Mouse (Mus musculus) retina, postnatal 1 day (tissue): ENCODE results near the gene Rab31.

Experiments
- DNase-seq: peaks from one replicate; pipeline ENCODE4 v3.0.0-alpha.2; 2012

Rab31 gene

GRCm38 (mm10) chr17:65701356-65701755, 71.2 kb downstream of the Rab31 start:
- DNase-seq: no peak

- peak; percentile 53 for DNase-seq
Observed at GRCm38 (mm10) chr17:65700060-65700459, 72.5 kb downstream of the Rab31 start.

GRCm38 (mm10) chr17:65697791-65698463, 74.6 kb downstream of the Rab31 start:
- DNase-seq: no peak

GRCm38 (mm10) chr17:65696939-65697338, 75.6 kb downstream of the Rab31 start:
- DNase-seq: no peak

- DNase-seq: no peak
Observed at GRCm38 (mm10) chr17:65692276-65692675, 80.3 kb downstream of the Rab31 start.

- no peak for DNase-seq
Observed at GRCm38 (mm10) chr17:65683731-65684130, 88.8 kb downstream of the Rab31 start.

- no peak for DNase-seq
Observed at GRCm38 (mm10) chr17:65683316-65683715, 89.2 kb downstream of the Rab31 start.

GRCm38 (mm10) chr17:65682071-65682680, 90.4 kb downstream of the Rab31 start:
- no peak for DNase-seq

GRCm38 (mm10) chr17:65681516-65681915, 91.0 kb downstream of the Rab31 start:
- DNase-seq: no peak

GRCm38 (mm10) chr17:65680801-65681412, 91.6 kb downstream of the Rab31 start:
- DNase-seq: no peak

GRCm38 (mm10) chr17:65679806-65680446, 92.6 kb downstream of the Rab31 start:
- DNase-seq: no peak

- DNase-seq: peak; percentile 45
Observed at GRCm38 (mm10) chr17:65677742-65678141, 94.8 kb downstream of the Rab31 start.

- DNase-seq: no peak
Observed at GRCm38 (mm10) chr17:65676536-65676935, 96.0 kb downstream of the Rab31 start.

- DNase-seq: no peak
Observed at GRCm38 (mm10) chr17:65675985-65676384, 96.6 kb downstream of the Rab31 start.

GRCm38 (mm10) chr17:65674710-65675171, 97.8 kb downstream of the Rab31 start:
- no peak for DNase-seq

GRCm38 (mm10) chr17:65672926-65673325, 99.6 kb downstream of the Rab31 start:
- no peak for DNase-seq

GRCm38 (mm10) chr17:65669061-65669460, 103.5 kb downstream of the Rab31 start:
- no peak for DNase-seq

- no peak for DNase-seq
Observed at GRCm38 (mm10) chr17:65667792-65668191, 104.8 kb downstream of the Rab31 start.

GRCm38 (mm10) chr17:65666388-65667161, 106.0 kb downstream of the Rab31 start:
- DNase-seq: no peak

GRCm38 (mm10) chr17:65665786-65666387, 106.7 kb downstream of the Rab31 start:
- no peak for DNase-seq

GRCm38 (mm10) chr17:65663329-65664078, 109.0 kb downstream of the Rab31 start:
- DNase-seq: no peak

GRCm38 (mm10) chr17:65662662-65663061, 109.9 kb downstream of the Rab31 start:
- DNase-seq: no peak
